Mouse (Mus musculus): Measurements from ENCODE around the gene Noc3l. TPM values are rescaled to one million over a fixed set of nuclear protein-coding genes. Genes with fewer than 3 reads are reported as not detected.
A peak's percentile ranks its signal among the peaks of the same experiment; 100 is the strongest.

The Noc3l gene
- polyA plus RNA-seq, 1 experiment from 2014 or later, result 10.3 TPM

DNA sequence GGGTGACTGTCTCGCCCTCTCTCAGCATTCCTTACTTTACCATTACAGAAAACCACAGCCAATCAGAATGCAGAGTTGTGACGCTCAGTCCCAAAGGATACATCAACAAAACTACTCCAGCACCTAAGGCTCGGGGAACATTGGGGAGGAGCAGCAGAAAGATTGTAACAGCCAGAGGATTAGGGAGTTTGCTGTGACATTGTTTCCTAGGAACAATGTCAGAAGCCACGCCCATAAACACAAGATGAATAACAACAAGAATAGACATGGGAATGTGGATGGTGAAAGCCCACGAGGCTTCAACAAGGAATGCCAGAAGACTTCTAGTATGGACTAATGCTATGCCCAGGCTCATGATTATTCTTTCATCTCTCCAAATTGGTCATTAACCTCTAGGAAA is 61.0 kb downstream of the Noc3l start:
- no peaks in the 10 kb centered on the region for H3K27me3 ChIP-seq
- 0 out of 2 replicates have a peak, but pooled peaks cover 3% of the 10 kb centered on the region for H3K4me1 ChIP-seq
- no peak for ATAC-seq (ENCODE audit: insufficient number of reproducible peaks, insufficient read depth, low FRiP score, low TSS enrichment)
- H3K27ac ChIP-seq, result no peak overlapping the region; the same call in 1 of the 2 replicates
- H3K9ac ChIP-seq, result no peak overlapping the region
- H3K36me3 ChIP-seq, result no peaks in the 10 kb centered on the region
- WGBS, result 62% methylated on average over 5 of the region's 5 CpGs
- no peak overlapping the region for H3K4me2 ChIP-seq (replicated peaks)
- H3K9me3 ChIP-seq, result no peaks in the 10 kb centered on the region
- H3K4me3 ChIP-seq, result no peak overlapping the region

DNA sequence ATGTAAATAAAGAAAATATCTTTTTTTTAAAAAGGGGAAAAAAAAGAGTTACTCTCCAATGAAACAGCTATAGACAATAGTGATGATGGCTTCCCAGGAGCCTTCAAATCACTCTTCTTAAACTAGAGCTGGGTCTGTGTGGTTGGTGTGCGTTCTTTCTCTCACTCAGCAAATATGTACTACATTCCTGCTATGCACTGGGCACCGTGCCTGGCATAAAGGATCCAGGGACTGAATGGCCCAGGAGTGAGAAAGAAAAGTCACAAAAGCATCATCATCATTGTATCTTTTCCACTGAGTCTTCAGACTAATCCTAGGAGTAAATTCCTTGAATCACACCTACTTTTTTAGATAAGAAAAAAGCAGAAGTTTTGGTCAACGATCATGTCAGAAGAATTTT is 61.9 kb downstream of the Noc3l start:
- H3K36me3 ChIP-seq, result no peaks in the 10 kb centered on the region
- H3K4me1 ChIP-seq, result 0 out of 2 replicates have a peak, but pooled peaks cover 3% of the 10 kb centered on the region
- H3K27ac ChIP-seq, result no peak overlapping the region
- H3K27me3 ChIP-seq, result no peaks in the 10 kb centered on the region
- H3K9ac ChIP-seq, result no peak overlapping the region
- 87% methylated on average over 3 of the region's 3 CpGs for WGBS
- H3K4me3 ChIP-seq, result no peak overlapping the region
- no peak overlapping the region for H3K4me2 ChIP-seq (replicated peaks)
- no peak for ATAC-seq (ENCODE audit: insufficient number of reproducible peaks, insufficient read depth, low FRiP score, low TSS enrichment)
- no peaks in the 10 kb centered on the region for H3K9me3 ChIP-seq

DNA sequence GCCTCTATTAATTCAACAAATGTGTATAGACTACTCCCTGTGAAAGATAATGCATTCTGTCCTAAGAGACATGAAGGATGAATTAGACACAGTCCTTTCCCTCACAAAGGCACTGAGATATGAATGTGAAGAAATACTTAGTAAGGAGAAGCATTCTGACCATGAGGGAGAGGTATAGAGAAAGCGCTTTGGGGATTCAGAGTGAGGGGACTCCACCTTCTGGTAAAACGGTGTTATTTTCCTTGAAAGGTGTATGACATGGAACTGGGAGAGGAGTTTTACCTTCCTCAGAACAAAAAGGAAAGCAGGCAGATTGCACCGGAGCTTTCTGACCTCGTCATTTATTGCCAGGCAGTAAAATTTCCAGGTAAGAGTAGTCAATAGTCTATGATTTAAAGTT is 68.8 kb downstream of the Noc3l start:
- Histone ChIP-seq H3K4me3 (no peak overlapping the region), H3K9me3 (no peaks in the 10 kb centered on the region), H3K9ac (no peak overlapping the region), H3K36me3 (no peaks in the 10 kb centered on the region), H3K4me1 (no peaks in the 10 kb centered on the region; the same call in 1 of the 2 replicates), H3K27ac (no peak overlapping the region), H3K27me3 (no peaks in the 10 kb centered on the region), H3K4me2 (replicated peaks) (no peak overlapping the region)
- no peak for ATAC-seq (ENCODE audit: insufficient number of reproducible peaks, insufficient read depth, low FRiP score, low TSS enrichment)
- WGBS, result 61% methylated on average over 4 of the region's 4 CpGs

DNA sequence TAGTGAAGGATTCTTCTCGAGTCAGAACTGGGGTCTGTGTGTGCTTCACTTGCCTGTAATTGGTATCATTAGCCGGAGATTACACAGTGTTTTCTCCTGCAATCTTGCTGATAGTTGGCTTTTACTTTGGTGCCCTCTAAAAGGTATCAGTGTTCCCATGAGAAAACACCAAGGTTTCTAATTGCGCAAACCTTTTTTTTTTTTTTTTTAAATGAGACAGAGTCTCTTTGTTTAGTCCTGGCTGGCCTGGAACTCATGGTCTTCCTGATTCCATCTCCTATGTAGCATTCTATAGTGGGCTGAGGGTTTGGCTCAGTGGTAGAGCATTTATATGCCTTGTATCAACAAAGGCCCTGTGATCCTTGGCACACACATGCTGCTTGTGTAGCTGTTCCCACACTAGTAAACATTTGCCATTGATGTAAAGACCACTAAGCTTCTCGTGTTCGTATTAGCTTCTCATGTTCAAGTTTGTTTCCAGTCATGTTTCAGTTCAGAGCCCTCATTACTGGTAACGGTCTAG is 72.5 kb downstream of the Noc3l start:
- no peak overlapping the region for H3K4me2 ChIP-seq (replicated peaks)
- ATAC-seq (ENCODE audit: insufficient number of reproducible peaks, insufficient read depth, low FRiP score, low TSS enrichment), result peak; percentile 79; the same call in 1 of the 2 replicates

DNA sequence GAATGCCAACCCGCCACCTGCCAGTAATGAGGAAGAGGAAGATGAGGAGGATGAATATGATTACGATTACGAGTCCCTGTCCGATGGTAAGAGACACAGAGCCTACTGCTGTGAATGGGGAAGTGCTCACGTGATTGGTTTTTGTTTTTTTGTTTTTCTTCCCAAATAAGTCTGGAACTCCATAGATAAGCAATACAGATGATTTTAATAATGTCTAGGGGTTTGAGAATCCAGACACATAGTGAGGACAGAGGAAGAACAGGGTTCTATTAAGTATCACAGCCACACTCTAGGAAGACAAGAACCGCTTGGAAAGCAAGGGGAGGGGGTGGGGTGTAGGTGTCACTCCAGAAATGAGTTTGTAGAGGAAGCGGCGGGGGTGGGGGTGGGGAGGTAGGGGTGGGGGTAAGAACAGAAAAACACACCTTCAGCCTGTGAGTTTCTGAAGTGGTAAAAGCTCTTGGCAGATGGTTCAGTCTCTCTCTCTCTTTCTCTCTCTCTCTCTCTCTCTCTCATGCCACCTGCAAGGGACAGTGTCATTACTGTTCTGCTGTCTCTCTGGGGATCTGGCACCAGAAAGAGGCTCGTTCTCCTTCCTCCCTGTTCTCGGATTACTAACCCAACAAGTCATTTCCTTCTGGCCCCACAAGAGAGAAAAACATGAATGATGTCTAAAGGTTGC is 73.1 kb downstream of the Noc3l start:
- no peaks in the 10 kb centered on the region for H3K9me3 ChIP-seq
- H3K9ac ChIP-seq, result no peak overlapping the region
- no peak for ATAC-seq (ENCODE audit: insufficient number of reproducible peaks, insufficient read depth, low FRiP score, low TSS enrichment)
- H3K27me3 ChIP-seq, result no peaks in the 10 kb centered on the region
- 59% methylated on average over 10 of the region's 10 CpGs for WGBS
- peaks cover 5% of the 10 kb centered on the region; the same call in 1 of the 2 replicates for H3K4me1 ChIP-seq
- H3K4me2 ChIP-seq (replicated peaks), result no peak overlapping the region
- H3K36me3 ChIP-seq, result no peaks in the 10 kb centered on the region
- no peak overlapping the region for H3K27ac ChIP-seq
- no peak overlapping the region for H3K4me3 ChIP-seq

More for the DNA sequence above, 72.5 kb downstream of the Noc3l start:
- no peak overlapping the region for H3K4me3 ChIP-seq
- no peak overlapping the region for H3K9ac ChIP-seq
- no peaks in the 10 kb centered on the region for H3K36me3 ChIP-seq
- H3K9me3 ChIP-seq, result no peaks in the 10 kb centered on the region
- H3K27ac ChIP-seq, result no peak overlapping the region
- 30% methylated on average over 6 of the region's 6 CpGs for WGBS
- peaks cover 5% of the 10 kb centered on the region; the same call in 1 of the 2 replicates for H3K4me1 ChIP-seq
- H3K27me3 ChIP-seq, result no peaks in the 10 kb centered on the region

DNA sequence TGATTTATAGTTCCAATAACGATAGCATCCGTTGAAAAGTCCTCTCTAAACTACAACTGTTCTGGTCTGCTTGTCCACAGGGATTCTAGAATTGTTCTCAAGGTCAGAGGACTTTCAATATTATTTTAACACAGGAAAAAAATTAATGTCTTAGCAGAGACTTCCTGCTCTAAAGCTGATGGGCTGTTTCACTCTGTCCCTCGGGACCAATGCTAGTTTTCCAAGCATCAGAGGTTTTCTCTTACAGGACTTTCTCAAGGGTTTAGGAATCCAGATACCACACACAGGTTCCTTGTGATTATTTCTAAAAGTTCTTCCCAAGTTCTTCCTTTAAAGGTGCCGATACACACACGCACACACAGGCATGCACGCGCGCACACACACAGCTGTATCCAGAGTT is 74.5 kb downstream of the Noc3l start:
- ATAC-seq (ENCODE audit: insufficient number of reproducible peaks, insufficient read depth, low FRiP score, low TSS enrichment), result no peak
- Histone ChIP-seq H3K4me1 (peaks cover 5% of the 10 kb centered on the region; the same call in 1 of the 2 replicates), H3K4me3 (no peak overlapping the region), H3K27ac (no peak overlapping the region), H3K36me3 (no peaks in the 10 kb centered on the region), H3K27me3 (no peaks in the 10 kb centered on the region), H3K9ac (no peak overlapping the region), H3K4me2 (replicated peaks) (no peak overlapping the region), H3K9me3 (no peaks in the 10 kb centered on the region)
- 47% methylated on average over 8 of the region's 8 CpGs for WGBS

Other genes with a start within 250 kb of the Noc3l start
- gene Tbc1d12, start 17.3 kb upstream of the Noc3l start, polyA plus RNA-seq (2016; fragmentation: Nextera tagmentation; extraction: Ambion mirVana), result 4.6 and 5.0 TPM in 2 replicates
- 59.1 and 65.8 TPM in 2 replicates for gene Hells, start 111.7 kb upstream of the Noc3l start, polyA plus RNA-seq (2016; fragmentation: Nextera tagmentation; extraction: Ambion mirVana)
- gene Cyp2c55, start 187.8 kb upstream of the Noc3l start, polyA plus RNA-seq (2016; fragmentation: Nextera tagmentation; extraction: Ambion mirVana), result not detected in 2 replicates
- gene Cyp2c65, start 241.8 kb upstream of the Noc3l start, polyA plus RNA-seq (2016; fragmentation: Nextera tagmentation; extraction: Ambion mirVana), result not detected in 2 replicates

All from embryonic facial prominence, embryonic 12.5 days (tissue).